Mouse (Mus musculus) G1E (cell line): ENCODE measurements at regions not wholly inside any gene's neighbourhood (a gene's known extent, or its start where the extent isn't known, plus 50 kb on each side); places are given as distances from the start of the nearest gene placed in this dataset.

Experiments used
- CTCF ChIP-seq: IDR thresholded peaks from 2 replicates; pipeline ENCODE4 v1.5.1; 2012; ENCODE audit warnings: low read depth, low read length, inconsistent platforms, mixed read lengths
- GATA1 ChIP-seq: IDR thresholded peaks from 2 replicates; pipeline ENCODE4 v1.6.1; 2012; ENCODE audit warnings: borderline replicate concordance, low read length, inconsistent platforms, mixed read lengths
- GATA2 ChIP-seq: IDR thresholded peaks from 2 replicates; pipeline ENCODE4 v1.6.1; 2012; ENCODE audit warnings: low read depth, low read length, inconsistent platforms, borderline replicate concordance
- POLR2AphosphoS5 ChIP-seq: IDR thresholded peaks from 2 replicates; pipeline ENCODE4 v1.6.1; 2012; ENCODE audit warnings: low read depth, low read length, inconsistent platforms; ENCODE audit not compliant: insufficient replicate concordance
- TAL1 ChIP-seq: conservative IDR thresholded peaks from 2 replicates; pipeline ENCODE4 v1.6.1; 2012; ENCODE audit warnings: low read depth, low read length, inconsistent platforms, mixed read lengths

DNA sequence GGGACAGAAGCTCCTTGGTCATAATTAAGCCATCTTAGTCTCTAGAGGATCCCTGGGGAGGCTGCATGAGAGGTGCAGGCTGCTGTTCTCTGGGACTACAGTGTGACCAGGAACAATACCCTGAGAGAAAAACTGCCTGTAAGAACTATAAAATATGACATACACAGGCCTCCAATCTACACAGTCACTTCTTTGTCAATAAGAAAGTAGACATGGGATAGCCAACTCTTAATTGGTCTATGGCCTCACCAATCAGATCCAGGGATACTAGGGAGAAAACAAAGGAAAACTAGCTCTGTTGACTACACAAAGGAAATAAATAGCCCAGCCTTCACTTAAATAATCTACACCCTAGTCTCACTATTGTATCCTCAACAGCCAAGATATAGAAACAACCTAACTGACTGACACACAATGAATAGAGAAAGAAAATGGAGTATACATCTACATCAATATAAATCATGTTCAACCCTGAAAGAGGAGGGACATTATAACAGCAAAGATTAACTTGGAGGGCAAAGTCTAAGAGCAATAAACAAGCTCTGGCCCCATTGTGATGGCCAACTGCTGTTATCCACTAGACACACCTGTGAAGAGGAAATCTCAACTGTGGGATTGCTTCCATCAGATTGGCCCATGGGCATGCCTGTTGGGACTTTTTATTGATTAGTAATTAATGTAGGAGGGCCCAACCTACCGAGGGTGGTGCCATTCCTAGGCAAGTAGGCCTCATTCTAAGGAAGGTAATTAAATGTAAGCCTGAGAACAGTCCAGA is 166.6 kb upstream of the Mgmt start:
- TF ChIP-seq CTCF (no peak), POLR2AphosphoS5 (no peak), GATA2 (no peak), GATA1 (no peak), TAL1 (no peak)
